Mouse (Mus musculus): ENCODE measurements at regions not wholly inside any gene's neighbourhood (a gene's known extent, or its start where the extent isn't known, plus 50 kb on each side); places are given as distances from the start of the nearest gene placed in this dataset.

GRCm38 (mm10) chr2:75245256-75245655, 413.8 kb upstream of the Hnrnpa3 start:
- Histone ChIP-seq H3K4me1 (peaks cover 9% of the 10 kb centered on the region; the same call in 1 of the 2 replicates), H3K4me2 (no peak overlapping the region), H3K27ac (replicated peaks) (no peak overlapping the region), H3K27me3 (replicated peaks) (no peaks in the 10 kb centered on the region), H3K36me3 (no peaks in the 10 kb centered on the region), H3K4me3 (no peak overlapping the region), H3K9me3 (no peaks in the 10 kb centered on the region), H3K9ac (no peak overlapping the region)
- ATAC-seq (ENCODE audit: extremely low read depth, insufficient number of reproducible peaks, low FRiP score, low TSS enrichment) = no peak
- 80% methylated on average over 6 of the region's 6 CpGs for WGBS

- H3K4me2 ChIP-seq = peak overlapping the region; percentile 43; the same call in 1 of the 2 replicates
- H3K27me3 ChIP-seq (replicated peaks) = no peaks in the 10 kb centered on the region
- H3K36me3 ChIP-seq = no peaks in the 10 kb centered on the region
- H3K9me3 ChIP-seq = no peaks in the 10 kb centered on the region
- H3K4me3 ChIP-seq = no peak overlapping the region
- peaks cover 9% of the 10 kb centered on the region; the same call in 1 of the 2 replicates for H3K4me1 ChIP-seq
- ATAC-seq (ENCODE audit: extremely low read depth, insufficient number of reproducible peaks, low FRiP score, low TSS enrichment) = no peak
- 63% methylated on average over 5 of the region's 5 CpGs for WGBS
- no peak overlapping the region for H3K9ac ChIP-seq
- H3K27ac ChIP-seq (replicated peaks) = no peak overlapping the region
These were observed 413.4 kb upstream of the Hnrnpa3 start for GRCm38 (mm10) chr2:75245662-75246061.

DNA sequence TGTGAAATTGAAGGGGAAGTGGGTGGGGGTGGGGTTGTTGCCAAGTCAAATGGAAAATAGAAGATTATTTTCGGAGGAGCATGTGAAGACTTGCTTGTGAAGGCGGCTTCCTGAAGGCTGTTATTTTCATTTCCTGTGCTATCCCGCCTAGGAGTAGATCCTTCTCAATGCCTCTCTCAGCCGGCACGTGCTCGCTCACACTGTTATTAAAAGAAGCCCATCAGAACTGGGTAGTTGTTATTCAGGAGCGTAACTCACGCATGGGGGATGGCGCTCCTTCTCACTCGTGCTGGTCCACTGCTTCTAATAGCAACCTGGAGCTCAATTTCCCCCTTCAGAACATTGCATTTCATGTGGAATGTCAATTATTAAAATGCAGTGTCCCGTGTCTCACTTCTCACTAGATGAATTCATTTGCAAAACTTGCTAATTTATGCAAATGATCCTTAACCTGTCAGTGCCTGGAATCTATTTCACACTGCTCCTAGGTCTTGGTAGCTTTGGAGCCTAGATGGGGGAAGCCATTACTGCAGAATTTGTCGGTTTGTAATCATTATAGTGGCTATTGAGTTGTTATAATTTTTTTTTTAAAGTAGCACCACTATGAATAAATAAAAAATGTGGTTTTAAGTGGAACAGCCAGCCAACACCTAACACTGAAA, 412.8 kb upstream of the Hnrnpa3 start:
- Histone ChIP-seq H3K36me3 (no peaks in the 10 kb centered on the region), H3K9ac (no peak overlapping the region), H3K4me1 (peaks cover 9% of the 10 kb centered on the region; the same call in 1 of the 2 replicates), H3K4me3 (no peak overlapping the region), H3K9me3 (no peaks in the 10 kb centered on the region), H3K27me3 (replicated peaks) (no peaks in the 10 kb centered on the region), H3K27ac (replicated peaks) (no peak overlapping the region), H3K4me2 (peak overlapping the region; percentile 43)
- 34% methylated on average over 12 of the region's 12 CpGs for WGBS
- ATAC-seq (ENCODE audit: extremely low read depth, insufficient number of reproducible peaks, low FRiP score, low TSS enrichment) = no peak

GRCm38 (mm10) chr2:75248251-75248650, 410.8 kb upstream of the Hnrnpa3 start:
- no peak for ATAC-seq (ENCODE audit: extremely low read depth, insufficient number of reproducible peaks, low FRiP score, low TSS enrichment)
- Histone ChIP-seq H3K27me3 (replicated peaks) (no peaks in the 10 kb centered on the region), H3K4me3 (no peak overlapping the region), H3K4me2 (no peak overlapping the region), H3K9me3 (no peaks in the 10 kb centered on the region), H3K9ac (no peak overlapping the region), H3K36me3 (no peaks in the 10 kb centered on the region), H3K4me1 (peaks cover 9% of the 10 kb centered on the region; the same call in 1 of the 2 replicates), H3K27ac (replicated peaks) (no peak overlapping the region)
- 47% methylated on average over 5 of the region's 5 CpGs for WGBS

DNA sequence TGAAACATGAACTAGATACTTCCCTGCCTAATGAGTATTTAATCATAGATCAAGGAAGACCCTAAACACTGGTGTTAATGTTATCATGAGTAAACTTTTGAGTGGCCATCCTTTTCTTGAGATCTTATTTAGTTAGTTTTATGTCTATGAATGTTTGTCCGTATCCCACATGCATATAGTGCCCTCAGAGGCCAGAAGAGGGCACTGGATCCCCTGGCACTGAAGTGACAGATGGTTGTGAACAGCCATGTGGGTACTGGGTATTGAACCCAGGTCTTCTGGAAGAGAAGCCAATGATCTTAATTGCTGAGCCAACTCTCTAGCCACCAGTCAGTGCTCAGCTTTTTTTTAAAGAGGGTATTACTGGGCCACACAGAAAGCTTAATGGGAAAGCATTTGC, 408.6 kb upstream of the Hnrnpa3 start:
- Histone ChIP-seq H3K9ac (no peak overlapping the region), H3K27ac (replicated peaks) (no peak overlapping the region), H3K4me3 (no peak overlapping the region), H3K27me3 (replicated peaks) (no peaks in the 10 kb centered on the region), H3K4me1 (peaks cover 5% of the 10 kb centered on the region; the same call in 1 of the 2 replicates), H3K9me3 (no peaks in the 10 kb centered on the region), H3K36me3 (no peaks in the 10 kb centered on the region), H3K4me2 (no peak overlapping the region)
- no peak for ATAC-seq (ENCODE audit: extremely low read depth, insufficient number of reproducible peaks, low FRiP score, low TSS enrichment)
- WGBS = 68% methylated on average over 1 of the region's 1 CpGs

GRCm38 (mm10) chr2:75252829-75253228, 406.2 kb upstream of the Hnrnpa3 start:
- Histone ChIP-seq H3K4me2 (no peak overlapping the region), H3K4me3 (no peak overlapping the region), H3K9me3 (no peaks in the 10 kb centered on the region), H3K27ac (replicated peaks) (no peak overlapping the region), H3K36me3 (no peaks in the 10 kb centered on the region), H3K27me3 (replicated peaks) (no peaks in the 10 kb centered on the region), H3K9ac (no peak overlapping the region), H3K4me1 (no peaks in the 10 kb centered on the region)
- 78% methylated on average over 8 of the region's 8 CpGs for WGBS
- ATAC-seq (ENCODE audit: extremely low read depth, insufficient number of reproducible peaks, low FRiP score, low TSS enrichment) = no peak

DNA sequence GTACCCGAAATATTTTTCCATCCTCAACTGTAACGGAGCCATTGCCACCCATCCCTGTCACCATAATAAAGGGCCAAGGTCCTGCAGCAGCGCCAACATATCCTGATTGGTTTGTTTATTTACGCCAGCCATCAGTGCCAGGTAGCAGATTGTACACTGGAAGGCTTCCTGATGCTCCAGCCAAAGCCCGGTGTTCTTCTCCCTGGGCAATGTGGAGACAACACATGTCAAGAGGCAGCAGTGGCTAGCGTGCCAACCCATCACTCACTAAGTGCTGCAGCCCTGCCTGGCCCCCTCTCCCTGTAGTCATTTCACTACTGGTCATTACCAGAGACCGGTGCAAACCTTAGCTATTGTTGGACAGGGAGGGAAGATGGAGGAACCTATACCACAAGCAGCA, 393.8 kb upstream of the Hnrnpa3 start:
- Histone ChIP-seq H3K4me3 (no peak overlapping the region), H3K27ac (replicated peaks) (no peak overlapping the region), H3K27me3 (replicated peaks) (no peaks in the 10 kb centered on the region), H3K36me3 (no peaks in the 10 kb centered on the region), H3K9me3 (no peaks in the 10 kb centered on the region), H3K9ac (no peak overlapping the region), H3K4me1 (no peaks in the 10 kb centered on the region), H3K4me2 (no peak overlapping the region)
- no peak for ATAC-seq (ENCODE audit: extremely low read depth, insufficient number of reproducible peaks, low FRiP score, low TSS enrichment)
- WGBS = 69% methylated on average over 7 of the region's 7 CpGs

DNA sequence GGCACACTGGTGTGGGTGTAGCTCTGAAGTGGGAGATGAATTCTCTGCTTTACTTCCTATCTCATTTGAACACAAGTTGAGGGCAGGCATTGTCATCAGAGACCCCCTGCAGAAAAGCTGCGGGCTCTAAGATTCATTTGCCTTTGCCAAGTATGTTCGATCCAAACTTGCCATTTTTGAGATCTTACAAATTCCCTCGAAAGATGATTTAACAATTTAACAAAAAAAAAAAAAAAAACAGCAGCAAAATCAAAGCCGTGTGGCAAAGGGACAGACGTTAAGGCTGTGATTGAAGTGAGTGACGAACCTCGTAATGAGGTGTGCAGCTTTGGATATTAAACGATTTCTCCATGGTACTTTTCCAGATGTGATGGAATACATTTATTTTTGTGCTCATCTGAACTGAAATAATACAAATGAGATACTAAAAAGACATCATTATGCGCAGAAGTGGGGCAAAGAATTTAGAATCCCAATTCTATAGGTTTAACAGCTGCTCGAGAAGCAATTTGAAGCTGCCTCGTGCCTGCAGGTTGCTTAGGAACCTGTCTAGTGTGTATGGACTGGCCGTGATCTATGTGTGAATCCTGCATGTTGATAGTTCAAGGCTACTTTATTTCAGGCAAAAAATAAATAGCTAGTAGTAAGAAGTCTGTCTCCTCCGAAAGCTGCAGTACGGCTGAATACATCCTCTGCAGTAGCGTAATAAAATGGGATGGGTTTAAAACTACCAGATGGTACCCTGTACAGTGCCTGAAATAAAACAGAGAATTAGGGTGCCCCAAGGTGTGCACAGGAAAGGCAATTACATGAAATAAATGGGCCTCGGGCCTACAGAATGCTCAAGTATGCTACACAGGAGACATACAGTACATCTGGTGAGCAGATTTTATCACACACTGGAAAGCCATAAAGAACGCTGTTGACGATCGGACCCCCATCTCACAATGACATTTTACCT, 393.0 kb upstream of the Hnrnpa3 start:
- H3K4me1 ChIP-seq = no peaks in the 10 kb centered on the region
- no peaks in the 10 kb centered on the region for H3K9me3 ChIP-seq
- H3K4me3 ChIP-seq = no peak overlapping the region
- no peaks in the 10 kb centered on the region for H3K27me3 ChIP-seq (replicated peaks)
- no peak overlapping the region for H3K27ac ChIP-seq (replicated peaks)
- no peak overlapping the region for H3K4me2 ChIP-seq
- no peak for ATAC-seq (ENCODE audit: extremely low read depth, insufficient number of reproducible peaks, low FRiP score, low TSS enrichment)
- no peak overlapping the region for H3K9ac ChIP-seq
- 82% methylated on average over 19 of the region's 19 CpGs for WGBS
- no peaks in the 10 kb centered on the region for H3K36me3 ChIP-seq

DNA sequence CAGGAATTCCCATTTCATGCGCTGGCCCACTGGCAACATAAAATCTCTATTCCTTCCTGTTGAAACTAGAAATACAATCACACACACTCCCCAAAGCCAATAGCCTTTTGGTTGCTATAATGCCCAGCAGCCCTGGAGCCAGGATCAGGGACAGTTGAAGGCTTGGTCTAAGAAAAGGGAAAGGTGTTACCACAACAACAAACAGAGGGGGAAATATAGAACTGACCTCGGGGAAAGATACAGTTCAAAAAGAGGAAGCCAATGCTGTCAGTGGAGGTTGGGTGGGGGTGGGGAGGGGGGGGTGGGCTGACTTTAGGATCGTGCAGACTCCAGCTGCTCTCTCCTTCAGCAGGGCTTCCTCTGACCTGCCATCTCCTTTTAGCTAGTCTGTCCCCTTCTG, 391.1 kb upstream of the Hnrnpa3 start:
- Histone ChIP-seq H3K9me3 (no peaks in the 10 kb centered on the region), H3K4me2 (no peak overlapping the region), H3K4me3 (no peak overlapping the region), H3K4me1 (no peaks in the 10 kb centered on the region), H3K36me3 (no peaks in the 10 kb centered on the region), H3K27ac (replicated peaks) (no peak overlapping the region), H3K9ac (no peak overlapping the region), H3K27me3 (replicated peaks) (no peaks in the 10 kb centered on the region)
- no peak for ATAC-seq (ENCODE audit: extremely low read depth, insufficient number of reproducible peaks, low FRiP score, low TSS enrichment)
- WGBS = 61% methylated on average over 3 of the region's 3 CpGs

GRCm38 (mm10) chr2:75269446-75269845, 389.6 kb upstream of the Hnrnpa3 start:
- 61% methylated on average over 8 of the region's 8 CpGs for WGBS
- Histone ChIP-seq H3K4me3 (no peak overlapping the region), H3K4me2 (no peak overlapping the region), H3K27ac (replicated peaks) (no peak overlapping the region), H3K9me3 (no peaks in the 10 kb centered on the region), H3K4me1 (no peaks in the 10 kb centered on the region), H3K27me3 (replicated peaks) (no peaks in the 10 kb centered on the region), H3K36me3 (no peaks in the 10 kb centered on the region), H3K9ac (no peak overlapping the region)
- ATAC-seq (ENCODE audit: extremely low read depth, insufficient number of reproducible peaks, low FRiP score, low TSS enrichment) = no peak

GRCm38 (mm10) chr2:75270115-75270514, 388.9 kb upstream of the Hnrnpa3 start:
- Histone ChIP-seq H3K27ac (replicated peaks) (no peak overlapping the region), H3K36me3 (no peaks in the 10 kb centered on the region), H3K9me3 (no peaks in the 10 kb centered on the region), H3K4me2 (no peak overlapping the region), H3K4me1 (no peaks in the 10 kb centered on the region), H3K9ac (no peak overlapping the region), H3K4me3 (no peak overlapping the region), H3K27me3 (replicated peaks) (no peaks in the 10 kb centered on the region)
- 32% methylated on average over 4 of the region's 4 CpGs for WGBS
- no peak for ATAC-seq (ENCODE audit: extremely low read depth, insufficient number of reproducible peaks, low FRiP score, low TSS enrichment)
